Mouse (Mus musculus): ENCODE data around the gene Ankrd13b. TPM values are rescaled to one million over a fixed set of nuclear protein-coding genes. Genes with fewer than 3 reads are reported as not detected.

The Ankrd13b gene
- polyA plus RNA-seq, 1 experiment from 2014 or later: 9.2 TPM

GRCm38 (mm10) chr11:77463101-77463445, 26.4 kb downstream of the Ankrd13b start:
- WGBS: 41% methylated on average over 8 of the region's 8 CpGs
- Histone ChIP-seq H3K4me3 (peak overlapping the region; percentile 68), H3K4me1 (peaks cover 40% of the 10 kb centered on the region), H3K36me3 (replicated peaks) (no peaks in the 10 kb centered on the region), H3K27me3 (ENCODE audit: poor library complexity, severe bottlenecking) (peaks cover 84% of the 10 kb centered on the region), H3K27ac (no peak overlapping the region), H3K9me3 (no peaks in the 10 kb centered on the region)
- DNase-seq (ENCODE audit: extremely low spot score, low spot score): no peak

DNA sequence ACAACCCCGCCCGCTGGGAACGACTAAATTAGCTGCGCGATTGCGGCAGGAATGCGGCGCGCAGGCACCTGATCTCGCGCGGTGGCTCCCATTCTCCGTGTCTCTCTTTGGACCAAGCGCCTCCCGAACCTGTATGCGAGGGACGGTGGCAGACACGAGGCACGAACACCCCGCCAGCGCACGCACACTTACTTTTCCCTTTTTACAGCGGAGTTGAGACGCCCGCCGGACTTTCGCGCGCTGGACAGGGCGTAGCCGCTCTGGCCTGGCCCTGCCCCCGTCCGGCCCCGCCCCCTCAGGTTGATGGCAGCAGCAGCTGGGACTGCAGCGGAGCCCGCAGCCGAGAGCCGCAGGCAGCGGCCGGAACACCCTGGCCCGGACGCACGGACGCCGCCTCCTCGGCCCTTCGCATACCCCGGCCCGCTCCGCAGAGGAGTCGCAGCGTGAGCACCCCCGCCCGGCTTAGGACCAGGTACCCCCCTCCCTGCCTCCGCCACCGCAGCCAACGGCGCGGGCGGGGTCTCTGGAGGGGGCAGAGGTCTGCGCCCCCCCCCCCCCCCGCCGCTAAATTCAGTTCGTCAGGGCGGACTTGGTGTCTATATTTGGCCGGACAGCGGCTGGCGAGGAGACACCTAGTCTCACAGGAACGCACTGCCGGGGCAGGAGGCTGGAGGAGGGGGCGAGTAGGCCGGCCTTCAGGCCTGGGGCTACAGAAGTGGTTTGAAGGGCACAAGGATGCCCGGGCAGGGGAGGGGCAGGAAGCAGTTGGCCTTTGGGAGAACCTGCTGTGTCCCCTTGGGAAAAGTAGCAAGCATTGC, 27.0 kb downstream of the Ankrd13b start, which contains the start of gene Coro6:
TSS of gene Coro6 (plus strand) at position 129 of the 818 bp plus-strand sequence.
- DNase-seq (ENCODE audit: extremely low spot score, low spot score): peak; percentile 70
- Histone ChIP-seq H3K9me3 (no peaks in the 10 kb centered on the region), H3K4me3 (peak within 1 kb of the TSS; percentile 68), H3K4me1 (peaks cover 34% of the 10 kb centered on the region), H3K27me3 (ENCODE audit: poor library complexity, severe bottlenecking) (peaks cover 78% of the 10 kb centered on the region), H3K27ac (peak within 1 kb of the TSS; percentile 69), H3K36me3 (replicated peaks) (peaks cover 3% of the 10 kb centered on the region; the same call in 1 of the 2 replicates)
- WGBS: under 1% methylated on average over 68 of the region's 73 CpGs

DNA sequence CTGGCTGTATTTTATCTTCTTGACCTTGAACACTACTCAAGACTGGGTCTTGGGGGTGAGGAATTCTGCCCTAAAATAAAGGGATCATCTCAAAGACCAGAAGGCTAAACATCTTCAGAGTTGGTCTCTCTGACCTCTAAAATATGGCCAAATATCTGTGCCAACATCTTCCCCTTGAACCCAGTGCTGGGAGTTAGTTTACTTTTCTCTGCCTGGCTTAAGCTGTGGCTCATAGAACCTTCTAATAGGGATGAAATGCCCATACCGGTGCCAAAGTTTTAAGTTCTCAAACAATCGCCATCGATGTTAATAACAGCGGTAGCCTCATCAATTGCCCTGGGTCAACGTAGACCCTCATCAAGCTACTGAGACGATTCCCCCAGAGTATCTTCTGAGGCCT, 27.6 kb downstream of the Ankrd13b start:
- Histone ChIP-seq H3K9me3 (no peaks in the 10 kb centered on the region), H3K4me1 (peaks cover 28% of the 10 kb centered on the region), H3K36me3 (replicated peaks) (peaks cover 3% of the 10 kb centered on the region; the same call in 1 of the 2 replicates), H3K27me3 (ENCODE audit: poor library complexity, severe bottlenecking) (peaks cover 72% of the 10 kb centered on the region), H3K4me3 (peak overlapping the region; percentile 68), H3K27ac (peak overlapping the region; percentile 69; the same call in 1 of the 2 replicates)
- DNase-seq (ENCODE audit: extremely low spot score, low spot score): no peak
- 6% methylated on average over 6 of the region's 6 CpGs for WGBS

GRCm38 (mm10) chr11:77456866-77457265, 32.6 kb downstream of the Ankrd13b start:
- H3K4me3 ChIP-seq: no peak overlapping the region
- H3K4me1 ChIP-seq: peaks cover 2% of the 10 kb centered on the region
- DNase-seq (ENCODE audit: extremely low spot score, low spot score): no peak
- 87% methylated on average over 6 of the region's 6 CpGs for WGBS
- no peaks in the 10 kb centered on the region for H3K9me3 ChIP-seq
- H3K27ac ChIP-seq: no peak overlapping the region
- H3K27me3 ChIP-seq (ENCODE audit: poor library complexity, severe bottlenecking): peaks cover 22% of the 10 kb centered on the region
- H3K36me3 ChIP-seq (replicated peaks): peaks cover 30% of the 10 kb centered on the region

GRCm38 (mm10) chr11:77455770-77456510, 33.5 kb downstream of the Ankrd13b start:
- Histone ChIP-seq H3K27me3 (ENCODE audit: poor library complexity, severe bottlenecking) (peaks cover 13% of the 10 kb centered on the region), H3K4me3 (no peak overlapping the region), H3K36me3 (replicated peaks) (peaks cover 31% of the 10 kb centered on the region), H3K27ac (no peak overlapping the region), H3K4me1 (no peaks in the 10 kb centered on the region), H3K9me3 (no peaks in the 10 kb centered on the region)
- 88% methylated on average over 9 of the region's 9 CpGs for WGBS
- no peak for DNase-seq (ENCODE audit: extremely low spot score, low spot score)

GRCm38 (mm10) chr11:77453388-77453787, 36.1 kb downstream of the Ankrd13b start:
- H3K9me3 ChIP-seq: no peaks in the 10 kb centered on the region
- no peak overlapping the region for H3K4me3 ChIP-seq
- 92% methylated on average over 2 of the region's 2 CpGs for WGBS
- no peak for DNase-seq (ENCODE audit: extremely low spot score, low spot score)
- no peak overlapping the region for H3K27ac ChIP-seq
- H3K36me3 ChIP-seq (replicated peaks): peaks cover 53% of the 10 kb centered on the region
- H3K27me3 ChIP-seq (ENCODE audit: poor library complexity, severe bottlenecking): no peaks in the 10 kb centered on the region
- no peaks in the 10 kb centered on the region for H3K4me1 ChIP-seq

DNA sequence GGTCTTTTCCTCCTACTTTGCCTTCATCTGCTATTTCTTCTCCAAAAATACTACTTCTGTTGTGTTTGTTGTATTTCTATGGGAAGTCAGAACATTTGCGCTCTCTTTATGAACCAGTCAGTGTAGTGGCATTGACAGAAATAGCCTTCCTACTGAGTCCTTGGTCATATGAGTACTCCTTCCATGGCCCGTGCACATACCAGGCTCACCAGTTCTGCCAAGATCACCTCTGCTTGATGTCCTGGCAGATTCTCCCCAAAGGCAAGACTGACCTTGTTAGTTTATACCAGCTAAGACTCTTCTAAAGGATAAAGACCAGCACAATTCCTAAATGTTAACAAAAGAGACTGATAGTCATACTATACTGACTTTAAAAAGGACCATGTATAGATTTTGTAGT, 37.8 kb downstream of the Ankrd13b start:
- 95% methylated on average over 2 of the region's 2 CpGs for WGBS
- peaks cover 50% of the 10 kb centered on the region for H3K36me3 ChIP-seq (replicated peaks)
- no peak overlapping the region for H3K4me3 ChIP-seq
- H3K4me1 ChIP-seq: no peaks in the 10 kb centered on the region
- no peak overlapping the region for H3K27ac ChIP-seq
- no peaks in the 10 kb centered on the region for H3K27me3 ChIP-seq (ENCODE audit: poor library complexity, severe bottlenecking)
- no peaks in the 10 kb centered on the region for H3K9me3 ChIP-seq
- DNase-seq (ENCODE audit: extremely low spot score, low spot score): no peak

- DNase-seq (ENCODE audit: extremely low spot score, low spot score): no peak
- 89% methylated on average over 7 of the region's 7 CpGs for WGBS
- Histone ChIP-seq H3K9me3 (no peaks in the 10 kb centered on the region), H3K4me1 (no peaks in the 10 kb centered on the region), H3K27me3 (ENCODE audit: poor library complexity, severe bottlenecking) (no peaks in the 10 kb centered on the region), H3K36me3 (replicated peaks) (peaks cover 34% of the 10 kb centered on the region), H3K4me3 (no peak overlapping the region), H3K27ac (no peak overlapping the region)
Measured at GRCm38 (mm10) chr11:77449224-77449623, 40.3 kb downstream of the Ankrd13b start.

DNA sequence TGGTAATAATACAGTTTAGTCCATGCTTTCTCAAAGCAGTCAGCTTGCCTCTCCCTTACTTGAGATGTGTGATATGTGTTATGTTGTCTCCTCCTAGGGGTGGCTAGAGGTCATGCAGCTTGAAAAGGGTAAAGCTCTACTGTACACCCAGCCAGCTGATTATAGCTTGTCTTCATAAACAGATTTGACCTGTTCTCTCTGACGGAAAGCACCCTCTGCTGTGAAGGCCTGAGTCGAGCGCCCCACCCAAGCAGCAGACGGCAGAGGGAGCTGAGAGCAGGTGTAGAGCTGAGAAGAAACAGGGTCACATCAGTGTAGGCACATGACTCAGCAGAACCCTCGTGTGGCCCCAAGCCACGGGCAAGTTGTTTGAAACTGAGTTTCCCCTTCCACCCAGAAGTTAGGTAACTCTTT, 42.8 kb downstream of the Ankrd13b start:
- peaks cover 35% of the 10 kb centered on the region for H3K36me3 ChIP-seq (replicated peaks)
- H3K4me3 ChIP-seq: no peak overlapping the region
- no peaks in the 10 kb centered on the region for H3K27me3 ChIP-seq (ENCODE audit: poor library complexity, severe bottlenecking)
- no peak for DNase-seq (ENCODE audit: extremely low spot score, low spot score)
- H3K9me3 ChIP-seq: no peaks in the 10 kb centered on the region
- 73% methylated on average over 6 of the region's 6 CpGs for WGBS
- H3K4me1 ChIP-seq: no peaks in the 10 kb centered on the region
- no peak overlapping the region for H3K27ac ChIP-seq

DNA sequence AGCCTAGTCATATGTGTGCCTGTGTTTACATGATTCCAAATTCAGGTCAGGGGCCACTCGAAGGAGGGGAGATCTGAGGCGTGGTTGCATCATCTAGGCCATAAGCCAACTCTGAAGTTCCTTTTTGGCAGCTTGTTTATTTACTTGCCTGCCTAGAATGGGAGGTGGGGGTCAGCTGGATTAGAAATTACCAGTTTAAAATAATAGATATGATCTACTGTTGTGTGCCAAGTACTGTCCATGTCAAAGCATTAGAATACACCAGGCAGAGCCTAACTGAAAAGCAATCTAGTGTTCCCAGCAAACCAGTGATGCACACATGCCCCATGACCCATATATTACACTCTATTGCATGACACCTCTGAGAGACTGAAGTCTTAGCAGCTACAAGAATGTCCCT, 44.5 kb downstream of the Ankrd13b start:
- Histone ChIP-seq H3K4me3 (no peak overlapping the region), H3K27ac (no peak overlapping the region), H3K27me3 (ENCODE audit: poor library complexity, severe bottlenecking) (no peaks in the 10 kb centered on the region), H3K36me3 (replicated peaks) (peaks cover 29% of the 10 kb centered on the region), H3K4me1 (no peaks in the 10 kb centered on the region), H3K9me3 (no peaks in the 10 kb centered on the region)
- DNase-seq (ENCODE audit: extremely low spot score, low spot score): no peak
- WGBS: 78% methylated on average over 2 of the region's 2 CpGs

- Histone ChIP-seq H3K27me3 (ENCODE audit: poor library complexity, severe bottlenecking) (no peaks in the 10 kb centered on the region), H3K4me3 (no peak overlapping the region), H3K36me3 (replicated peaks) (peaks cover 36% of the 10 kb centered on the region), H3K9me3 (no peaks in the 10 kb centered on the region), H3K27ac (no peak overlapping the region), H3K4me1 (no peaks in the 10 kb centered on the region)
- DNase-seq (ENCODE audit: extremely low spot score, low spot score): no peak
- 87% methylated on average over 7 of the region's 7 CpGs for WGBS
Measured at GRCm38 (mm10) chr11:77442186-77443170, 47.0 kb downstream of the Ankrd13b start.

DNA sequence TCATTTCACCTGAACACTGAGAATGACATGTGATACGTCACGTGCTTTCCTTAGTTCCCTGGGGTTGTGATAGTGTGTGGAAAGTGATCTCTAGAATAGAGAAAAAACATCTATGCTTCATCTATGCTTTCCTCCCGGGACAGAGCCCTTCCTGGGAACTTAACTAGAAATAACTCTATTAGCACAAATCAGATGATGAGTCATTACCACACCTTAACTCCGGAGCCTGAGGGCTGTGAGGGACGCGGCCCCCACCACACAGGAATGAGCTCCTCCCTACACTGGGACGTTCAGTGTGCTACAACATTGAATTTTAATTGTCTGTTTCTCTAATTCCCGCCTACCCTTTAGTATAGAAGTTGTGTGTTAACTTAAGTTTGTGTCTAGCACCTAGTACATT, 48.5 kb downstream of the Ankrd13b start:
- peaks cover 38% of the 10 kb centered on the region for H3K36me3 ChIP-seq (replicated peaks)
- H3K9me3 ChIP-seq: no peaks in the 10 kb centered on the region
- H3K27ac ChIP-seq: no peak overlapping the region
- no peaks in the 10 kb centered on the region for H3K4me1 ChIP-seq
- H3K27me3 ChIP-seq (ENCODE audit: poor library complexity, severe bottlenecking): no peaks in the 10 kb centered on the region
- no peak for DNase-seq (ENCODE audit: extremely low spot score, low spot score)
- no peak overlapping the region for H3K4me3 ChIP-seq
- WGBS: 86% methylated on average over 8 of the region's 8 CpGs

Data from forebrain, embryonic 10.5 days (tissue).